Mouse (Mus musculus): ENCODE results near the gene Avil. TPM values are rescaled to one million over a fixed set of nuclear protein-coding genes. Genes with fewer than 3 reads are reported as not detected.
"Not testable (repeated sequence)": the region's sequence is repeated elsewhere in the genome, so short reads cannot be mapped to it uniquely, and the experiment has no call there.

The Avil gene
- polyA plus RNA-seq, 1 experiment from 2014 or later = 3.7 TPM

- Histone ChIP-seq H3K27me3 (replicated peaks; ENCODE audit: control insufficient read depth, insufficient read depth, low read length) (no peaks in the 10 kb centered on the region), H3K9ac (ENCODE audit: low read depth, low read length) (peak overlapping the region; percentile 97), H3K36me3 (ENCODE audit: control insufficient read depth, insufficient read depth, low read length) (peaks cover 23% of the 10 kb centered on the region), H3K4me1 (ENCODE audit: control insufficient read depth, insufficient read depth, low read depth, low read length) (peaks cover 23% of the 10 kb centered on the region), H3K4me2 (ENCODE audit: low read length) (peak overlapping the region; percentile 86), H3K27ac (ENCODE audit: low read depth, low read length) (peak overlapping the region; percentile 94), H3K9me3 (ENCODE audit: control insufficient read depth, low read length) (no peaks in the 10 kb centered on the region), H3K4me3 (ENCODE audit: low read length) (peak overlapping the region; percentile 81)
- ATAC-seq = no peak
- under 1% methylated on average over 67 of the region's 92 CpGs for WGBS
These were observed 58.9 kb downstream of the Avil start for GRCm38 (mm10) chr10:127059174-127059967.

GRCm38 (mm10) chr10:127059968-127060916, 59.7 kb downstream of the Avil start, which contains the start of gene March9:
Gene March9, minus strand, starts transcription at chr10:127060184.
- no peaks in the 10 kb centered on the region for H3K27me3 ChIP-seq (replicated peaks; ENCODE audit: control insufficient read depth, insufficient read depth, low read length)
- peaks cover 26% of the 10 kb centered on the region for H3K4me1 ChIP-seq (ENCODE audit: control insufficient read depth, insufficient read depth, low read depth, low read length)
- no peaks in the 10 kb centered on the region for H3K9me3 ChIP-seq (ENCODE audit: control insufficient read depth, low read length)
- H3K9ac ChIP-seq (ENCODE audit: low read depth, low read length) = peak within 1 kb of the TSS; percentile 97
- H3K27ac ChIP-seq (ENCODE audit: low read depth, low read length) = peak within 1 kb of the TSS; percentile 94
- peak; percentile 28 for ATAC-seq
- H3K4me2 ChIP-seq (ENCODE audit: low read length) = peak within 1 kb of the TSS; percentile 86
- WGBS = 2% methylated on average over 40 of the region's 72 CpGs
- H3K36me3 ChIP-seq (ENCODE audit: control insufficient read depth, insufficient read depth, low read length) = peaks cover 27% of the 10 kb centered on the region
- H3K4me3 ChIP-seq (ENCODE audit: low read length) = peak within 1 kb of the TSS; percentile 81

- no peak for ATAC-seq
- Histone ChIP-seq H3K4me3 (ENCODE audit: low read length) (peak overlapping the region; percentile 81), H3K9ac (ENCODE audit: low read depth, low read length) (peak overlapping the region; percentile 97), H3K4me2 (ENCODE audit: low read length) (peak overlapping the region; percentile 86), H3K36me3 (ENCODE audit: control insufficient read depth, insufficient read depth, low read length) (peaks cover 26% of the 10 kb centered on the region), H3K27me3 (replicated peaks; ENCODE audit: control insufficient read depth, insufficient read depth, low read length) (no peaks in the 10 kb centered on the region), H3K27ac (ENCODE audit: low read depth, low read length) (peak overlapping the region; percentile 94), H3K4me1 (ENCODE audit: control insufficient read depth, insufficient read depth, low read depth, low read length) (peaks cover 26% of the 10 kb centered on the region), H3K9me3 (ENCODE audit: control insufficient read depth, low read length) (no peaks in the 10 kb centered on the region)
- WGBS = 14% methylated on average over 5 of the region's 5 CpGs
These were observed 60.6 kb downstream of the Avil start for GRCm38 (mm10) chr10:127061085-127061484.

DNA sequence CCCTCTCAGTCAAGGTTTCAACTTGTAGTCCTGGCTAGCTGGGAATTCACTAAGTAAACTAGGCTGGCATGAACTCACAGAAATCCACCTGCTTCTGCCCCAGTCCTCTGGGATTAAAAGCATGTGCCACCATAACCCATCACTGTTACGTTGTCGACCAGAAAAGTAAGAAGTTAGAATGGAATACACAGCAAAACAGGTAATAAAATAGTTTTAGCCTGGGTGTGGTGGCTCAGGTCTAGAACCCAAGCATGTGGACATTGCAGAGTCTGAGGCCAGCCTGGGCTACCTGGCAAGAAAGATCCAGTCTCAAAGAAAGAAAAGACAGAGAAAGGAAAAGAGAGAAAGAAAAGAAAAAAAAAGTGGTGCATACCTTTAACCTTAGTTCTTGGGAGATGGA, 61.0 kb downstream of the Avil start:
- H3K9ac ChIP-seq (ENCODE audit: low read depth, low read length) = peak overlapping the region; percentile 97
- 55% methylated on average over 2 of the region's 2 CpGs for WGBS

DNA sequence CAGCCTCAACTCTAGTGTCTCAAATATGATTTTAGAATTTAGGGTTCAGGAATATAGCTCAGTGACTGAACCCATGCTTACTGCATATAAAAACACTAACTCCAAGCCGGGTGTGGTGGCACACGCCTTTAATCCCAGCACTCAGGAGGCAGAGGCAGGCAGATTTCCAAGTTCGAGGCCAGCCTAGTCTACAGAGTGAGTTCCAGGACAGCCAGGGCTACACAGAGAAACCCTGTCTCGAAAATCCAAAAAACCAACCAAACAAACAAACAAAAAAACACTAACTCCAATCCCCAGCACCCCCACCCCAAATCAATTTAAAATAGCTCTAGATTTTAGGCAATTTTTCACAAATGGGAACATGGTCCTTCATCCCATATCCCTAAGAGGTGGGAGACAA, 61.6 kb downstream of the Avil start:
- 88% methylated on average over 4 of the region's 4 CpGs for WGBS
- H3K4me3 ChIP-seq (ENCODE audit: low read length); H3K9me3 ChIP-seq (ENCODE audit: control insufficient read depth, low read length); H3K27me3 ChIP-seq (replicated peaks; ENCODE audit: control insufficient read depth, insufficient read depth, low read length); ATAC-seq; H3K4me2 ChIP-seq (ENCODE audit: low read length); H3K27ac ChIP-seq (ENCODE audit: low read depth, low read length); H3K9ac ChIP-seq (ENCODE audit: low read depth, low read length): not testable (repeated sequence)
- peaks cover 26% of the 10 kb centered on the region for H3K4me1 ChIP-seq (ENCODE audit: control insufficient read depth, insufficient read depth, low read depth, low read length)
- H3K36me3 ChIP-seq (ENCODE audit: control insufficient read depth, insufficient read depth, low read length) = peaks cover 27% of the 10 kb centered on the region

More for the DNA sequence above, 61.0 kb downstream of the Avil start:
- ATAC-seq = no peak
- Histone ChIP-seq H3K4me3 (ENCODE audit: low read length) (peak overlapping the region; percentile 81), H3K27me3 (replicated peaks; ENCODE audit: control insufficient read depth, insufficient read depth, low read length) (no peaks in the 10 kb centered on the region), H3K4me1 (ENCODE audit: control insufficient read depth, insufficient read depth, low read depth, low read length) (peaks cover 26% of the 10 kb centered on the region), H3K9me3 (ENCODE audit: control insufficient read depth, low read length) (no peaks in the 10 kb centered on the region), H3K36me3 (ENCODE audit: control insufficient read depth, insufficient read depth, low read length) (peaks cover 26% of the 10 kb centered on the region), H3K4me2 (ENCODE audit: low read length) (peak overlapping the region; percentile 86), H3K27ac (ENCODE audit: low read depth, low read length) (peak overlapping the region; percentile 94)

GRCm38 (mm10) chr10:127062503-127062902, 62.0 kb downstream of the Avil start:
- Histone ChIP-seq H3K9ac (ENCODE audit: low read depth, low read length) (no peak overlapping the region), H3K36me3 (ENCODE audit: control insufficient read depth, insufficient read depth, low read length) (peaks cover 27% of the 10 kb centered on the region), H3K4me2 (ENCODE audit: low read length) (peak overlapping the region; percentile 77; the same call in 1 of the 2 replicates), H3K4me3 (ENCODE audit: low read length) (no peak overlapping the region), H3K27ac (ENCODE audit: low read depth, low read length) (peak overlapping the region; percentile 72), H3K9me3 (ENCODE audit: control insufficient read depth, low read length) (no peaks in the 10 kb centered on the region), H3K4me1 (ENCODE audit: control insufficient read depth, insufficient read depth, low read depth, low read length) (peaks cover 26% of the 10 kb centered on the region), H3K27me3 (replicated peaks; ENCODE audit: control insufficient read depth, insufficient read depth, low read length) (no peaks in the 10 kb centered on the region)
- no peak for ATAC-seq
- 81% methylated on average over 5 of the region's 5 CpGs for WGBS

- peak within 1 kb of the TSS; percentile 84 for H3K9ac ChIP-seq (ENCODE audit: low read depth, low read length)
- peak; percentile 90 for ATAC-seq
- no peaks in the 10 kb centered on the region for H3K9me3 ChIP-seq (ENCODE audit: control insufficient read depth, low read length)
- peaks cover 22% of the 10 kb centered on the region for H3K4me1 ChIP-seq (ENCODE audit: control insufficient read depth, insufficient read depth, low read depth, low read length)
- H3K36me3 ChIP-seq (ENCODE audit: control insufficient read depth, insufficient read depth, low read length) = peaks cover 36% of the 10 kb centered on the region
- WGBS = 0% methylated on average over 39 of the region's 46 CpGs
- peak within 1 kb of the TSS; percentile 86 for H3K27ac ChIP-seq (ENCODE audit: low read depth, low read length)
- H3K27me3 ChIP-seq (replicated peaks; ENCODE audit: control insufficient read depth, insufficient read depth, low read length) = no peaks in the 10 kb centered on the region
- H3K4me3 ChIP-seq (ENCODE audit: low read length) = peak within 1 kb of the TSS; percentile 65
- peak within 1 kb of the TSS; percentile 77 for H3K4me2 ChIP-seq (ENCODE audit: low read length)
These were observed 62.8 kb downstream of the Avil start, which contains the start of gene Cdk4 for GRCm38 (mm10) chr10:127063239-127063872. Gene Cdk4, plus strand, starts transcription at chr10:127063534.

GRCm38 (mm10) chr10:127063913-127064870, 63.7 kb downstream of the Avil start:
- H3K4me3 ChIP-seq (ENCODE audit: low read length) = peak overlapping the region; percentile 65
- no peak for ATAC-seq
- peak overlapping the region; percentile 84 for H3K9ac ChIP-seq (ENCODE audit: low read depth, low read length)
- peaks cover 25% of the 10 kb centered on the region for H3K4me1 ChIP-seq (ENCODE audit: control insufficient read depth, insufficient read depth, low read depth, low read length)
- H3K27me3 ChIP-seq (replicated peaks; ENCODE audit: control insufficient read depth, insufficient read depth, low read length) = no peaks in the 10 kb centered on the region
- peaks cover 38% of the 10 kb centered on the region for H3K36me3 ChIP-seq (ENCODE audit: control insufficient read depth, insufficient read depth, low read length)
- H3K9me3 ChIP-seq (ENCODE audit: control insufficient read depth, low read length) = no peaks in the 10 kb centered on the region
- peak overlapping the region; percentile 77 for H3K4me2 ChIP-seq (ENCODE audit: low read length)
- peak overlapping the region; percentile 86 for H3K27ac ChIP-seq (ENCODE audit: low read depth, low read length)
- 12% methylated on average over 37 of the region's 37 CpGs for WGBS
